Mouse (Mus musculus): Measurements from ENCODE around the gene Gm10647.

The Gm10647 gene

DNA sequence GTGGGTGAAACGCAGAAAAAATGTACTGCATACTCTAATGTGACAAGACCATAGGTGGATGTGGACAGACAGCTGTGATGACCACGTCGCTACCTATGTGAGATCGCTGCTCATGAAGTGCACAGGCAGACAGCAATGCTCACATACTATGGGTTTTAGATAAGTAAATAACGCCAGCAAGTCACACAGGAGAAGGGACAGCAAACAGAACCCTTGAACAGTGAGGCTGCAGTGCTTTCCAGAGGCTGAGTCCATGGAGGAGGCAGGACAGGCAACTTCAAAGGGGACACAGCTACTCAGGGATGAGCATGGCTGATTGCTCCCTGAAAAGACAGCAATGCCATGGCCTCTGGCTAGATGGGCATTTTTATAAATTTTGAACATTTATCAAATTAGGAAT lies 50.0 kb downstream of the Gm10647 start:
- no peak for DNase-seq (ENCODE audit: low spot score in 2 of 2)

Data from spleen, postnatal 4 days (tissue).